Mouse (Mus musculus) effector memory CD4-positive, alpha-beta T cell, adult 7 months (primary cell): ENCODE measurements around the gene Reg1. TPM values are rescaled to one million over a fixed set of nuclear protein-coding genes. Genes with fewer than 3 reads are reported as not detected.

Experiments used
- polyA plus RNA-seq: library from polyadenylated mRNA; unstranded; fragments of 100-300 nt; shearing (Covaris generic); gene quantifications from one replicate; pipeline ENCODE4 v1.2.1, GENCODE M21; 2017

Reg1 gene
- not detected for polyA plus RNA-seq

GRCm38 (mm10) chr6:78422411-78422810 lies at the start of gene Reg1:
Reg1 (plus strand) TSS chr6:78422711.

GRCm38 (mm10) chr6:78378765-78379164 lies 43.7 kb upstream of the Reg1 start, which contains the start of gene Reg3d:
Reg3d (minus strand) TSS chr6:78378865.

GRCm38 (mm10) chr6:78380409-78380808 lies 42.1 kb upstream of the Reg1 start, which contains the start of gene Reg3a:
Reg3a (plus strand) TSS chr6:78380709.

DNA sequence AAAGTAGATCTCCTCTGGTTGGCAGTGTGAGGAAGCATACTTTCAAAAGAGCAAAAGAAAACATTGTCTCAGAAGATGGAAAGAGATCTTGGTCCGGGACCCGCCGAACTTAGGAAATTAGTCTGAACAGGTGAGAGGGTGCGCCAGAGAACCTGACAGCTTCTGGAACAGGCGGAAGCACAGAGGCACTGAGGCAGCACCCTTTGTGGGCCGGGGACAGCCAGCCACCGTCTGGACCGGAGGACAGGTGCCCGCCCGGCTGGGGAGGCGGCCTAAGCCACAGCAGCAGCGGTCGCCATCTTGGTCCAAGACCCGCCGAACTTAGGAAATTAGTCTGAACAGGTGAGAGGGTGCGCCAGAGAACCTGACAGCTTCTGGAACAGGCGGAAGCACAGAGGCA lies 27.2 kb upstream of the Reg1 start, which contains the start of gene Reg2:
Gene Reg2, plus strand, starts transcription at position 301 of the 400 bp plus-strand sequence.

GRCm38 (mm10) chr6:78468772-78469171 lies 46.3 kb downstream of the Reg1 start, which contains the start of gene Reg3g:
Reg3g (minus strand) TSS chr6:78468872.

Other genes starting within 250 kb of the Reg1 start
- gene Reg3b, start 52.1 kb upstream of the Reg1 start, polyA plus RNA-seq: not detected
- gene Reg3d, start 43.8 kb upstream of the Reg1 start, polyA plus RNA-seq: not detected
- not detected for gene Reg3a, start 42.0 kb upstream of the Reg1 start, polyA plus RNA-seq
- not detected for gene Reg2, start 27.1 kb upstream of the Reg1 start, polyA plus RNA-seq
- not detected for gene Reg3g, start 46.2 kb downstream of the Reg1 start, polyA plus RNA-seq